Mouse (Mus musculus): Measurements from ENCODE around the gene Smim24.
A peak's percentile ranks its signal among the peaks of the same experiment; 100 is the strongest.

Gene Smim24

GRCm38 (mm10) chr10:81392781-81393185 is at the start of gene Smim24:
Gene Smim24 (plus strand): TSS chr10:81393051.
- DNase-seq = peak; percentile 89

GRCm38 (mm10) chr10:81344421-81345161 is 48.3 kb upstream of the Smim24 start:
- no peak for DNase-seq

- DNase-seq = no peak
Measured at GRCm38 (mm10) chr10:81345162-81345534, 47.7 kb upstream of the Smim24 start.

- peak; percentile 80 for DNase-seq
Measured at GRCm38 (mm10) chr10:81346453-81347067, 46.3 kb upstream of the Smim24 start.

- peak; percentile 74 for DNase-seq
Measured at GRCm38 (mm10) chr10:81349146-81349545, 43.7 kb upstream of the Smim24 start.

GRCm38 (mm10) chr10:81349961-81350350 is 42.9 kb upstream of the Smim24 start:
- no peak for DNase-seq

- DNase-seq = peak; percentile 100
Measured at GRCm38 (mm10) chr10:81350351-81351063, 42.3 kb upstream of the Smim24 start, which contains the start of gene Hmg20b. Gene Hmg20b (minus strand): TSS chr10:81350480.

GRCm38 (mm10) chr10:81351678-81352291 is 41.1 kb upstream of the Smim24 start:
- DNase-seq = no peak

GRCm38 (mm10) chr10:81354738-81355477 is 37.9 kb upstream of the Smim24 start:
- no peak for DNase-seq

- DNase-seq = no peak
Measured at GRCm38 (mm10) chr10:81355533-81355932, 37.3 kb upstream of the Smim24 start.

GRCm38 (mm10) chr10:81356352-81356990 is 36.4 kb upstream of the Smim24 start:
- peak; percentile 63 for DNase-seq

GRCm38 (mm10) chr10:81356991-81357844 is 35.6 kb upstream of the Smim24 start, which contains the start of gene Mfsd12:
Gene Mfsd12 (plus strand): TSS chr10:81357491.
- DNase-seq = peak; percentile 89

GRCm38 (mm10) chr10:81358209-81358608 is 34.6 kb upstream of the Smim24 start:
- DNase-seq = no peak

GRCm38 (mm10) chr10:81358841-81359240 is 34.0 kb upstream of the Smim24 start:
- DNase-seq = peak; percentile 74

- DNase-seq = no peak
Measured at GRCm38 (mm10) chr10:81360721-81361120, 32.1 kb upstream of the Smim24 start.

- DNase-seq = no peak
Measured at GRCm38 (mm10) chr10:81362336-81362949, 30.4 kb upstream of the Smim24 start.

GRCm38 (mm10) chr10:81363436-81364346 is 29.2 kb upstream of the Smim24 start:
- DNase-seq = no peak

- DNase-seq = no peak
Measured at GRCm38 (mm10) chr10:81364666-81365065, 28.2 kb upstream of the Smim24 start.

- no peak for DNase-seq
Measured at GRCm38 (mm10) chr10:81365073-81365472, 27.8 kb upstream of the Smim24 start.

Measured in kidney, adult 9 months (tissue).